Mouse (Mus musculus) erythroblast, embryonic 14.5 days (primary cell): ENCODE results near the gene Cd274.

Experiments
- GATA1 ChIP-seq: IDR thresholded peaks from 2 replicates; pipeline ENCODE4 v1.6.1; 2012; ENCODE audit warnings: low read length, inconsistent platforms, mixed read lengths
- TAL1 ChIP-seq: IDR thresholded peaks from 3 replicates; pipeline ENCODE4 v1.6.1; 2012; ENCODE audit warnings: low read length, inconsistent platforms, mixed read lengths

- TF ChIP-seq GATA1: no peak
- TF ChIP-seq TAL1: no peak
Measured at GRCm38 (mm10) chr19:29391279-29391678, 24.0 kb downstream of the Cd274 start.
